Mouse (Mus musculus) liver, adult (tissue): ENCODE results near the gene Insc.

Experiments
- GATA4 ChIP-seq: IDR thresholded peaks from 2 replicates; pipeline ENCODE4 v1.6.1; 2014; ENCODE audit warnings: mild to moderate bottlenecking, low read length; ENCODE audit not compliant: insufficient replicate concordance

The Insc gene

DNA sequence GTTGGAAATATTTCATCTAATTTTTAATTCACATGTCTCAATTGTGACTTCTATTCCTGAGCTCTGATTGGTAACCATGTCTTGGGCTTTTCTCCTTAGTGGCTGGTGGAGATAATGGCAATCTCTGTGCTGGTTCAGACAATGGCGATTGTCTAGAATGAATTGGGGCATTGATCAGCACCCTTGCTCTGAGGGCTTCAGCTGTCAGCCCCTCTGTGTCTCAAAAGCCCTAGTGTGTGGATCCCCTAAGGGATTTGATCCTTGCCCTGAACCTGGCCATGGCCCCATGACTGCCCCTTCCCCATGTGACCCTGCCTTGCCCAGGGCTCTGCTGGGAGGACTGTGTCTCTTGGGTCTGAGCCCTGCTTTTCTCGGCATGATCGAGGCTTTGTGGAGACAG, 4.1 kb downstream of the Insc start:
- TF ChIP-seq GATA4, result no peak

DNA sequence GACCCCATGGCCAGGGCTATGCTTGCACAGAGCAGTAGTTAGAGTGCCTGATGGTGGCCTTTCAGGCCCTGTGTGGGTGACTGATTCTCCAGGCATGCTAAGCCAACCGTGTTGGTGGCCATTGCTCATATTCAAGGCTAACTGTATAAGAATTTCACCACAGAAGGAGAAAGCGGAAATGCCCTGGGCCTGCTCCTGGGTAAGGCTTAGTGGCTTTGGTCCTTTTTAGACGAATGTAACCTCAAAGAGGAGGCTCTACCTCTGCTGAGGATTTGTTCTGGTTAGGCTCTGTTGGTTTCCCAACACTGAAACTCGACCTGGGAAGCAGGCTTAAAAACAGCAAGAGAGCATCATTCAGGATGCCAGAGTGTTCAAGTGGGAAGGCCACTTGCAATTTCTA, 4.7 kb downstream of the Insc start:
- TF ChIP-seq GATA4, result no peak

DNA sequence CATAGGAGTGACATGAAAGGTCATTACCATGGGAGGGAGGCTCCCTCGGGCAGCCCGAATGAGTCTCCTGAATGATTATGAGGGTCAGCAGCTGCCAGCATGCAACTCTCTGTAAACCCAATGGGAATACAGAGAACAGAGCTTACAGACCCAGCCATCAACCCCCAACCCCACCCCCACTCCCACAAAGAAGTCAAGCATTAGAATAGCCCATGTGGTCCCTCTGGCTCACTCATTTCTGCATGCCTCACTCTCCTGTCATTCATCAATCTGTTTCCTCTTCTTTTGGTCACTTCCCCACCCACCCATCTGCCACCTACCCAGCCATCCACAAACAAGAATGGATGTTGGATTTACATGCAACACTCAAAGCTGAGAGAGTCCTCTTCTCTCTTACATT, 10.0 kb downstream of the Insc start:
- no peak for TF ChIP-seq GATA4

GRCm38 (mm10) chr7:114754196-114754595, 10.7 kb downstream of the Insc start:
- no peak for TF ChIP-seq GATA4

DNA sequence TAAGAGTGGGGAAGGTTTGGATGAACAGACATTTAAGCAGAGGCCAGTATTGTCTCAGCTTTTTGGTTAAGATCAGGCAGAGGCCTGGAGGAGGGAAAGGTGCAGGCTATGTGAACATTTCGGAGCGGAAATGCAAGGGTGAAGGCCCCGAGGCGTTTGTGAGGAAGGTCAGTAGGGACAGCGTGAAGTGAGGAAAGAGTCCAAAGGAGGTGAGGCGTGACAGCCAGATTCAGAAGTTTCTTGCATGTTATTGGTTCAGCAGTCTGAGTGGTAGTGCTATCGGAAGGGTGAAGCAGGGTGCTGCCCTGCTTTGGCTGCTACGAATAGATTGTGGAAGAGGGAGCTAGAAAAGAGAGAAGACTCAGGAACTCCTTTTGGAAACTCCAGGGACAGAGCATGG, 11.1 kb downstream of the Insc start:
- TF ChIP-seq GATA4, result no peak

- TF ChIP-seq GATA4, result no peak
These were observed 19.2 kb downstream of the Insc start for GRCm38 (mm10) chr7:114762660-114763059.

GRCm38 (mm10) chr7:114765273-114765672, 21.8 kb downstream of the Insc start:
- no peak for TF ChIP-seq GATA4

- no peak for TF ChIP-seq GATA4
These were observed 23.0 kb downstream of the Insc start for GRCm38 (mm10) chr7:114766523-114766922.

DNA sequence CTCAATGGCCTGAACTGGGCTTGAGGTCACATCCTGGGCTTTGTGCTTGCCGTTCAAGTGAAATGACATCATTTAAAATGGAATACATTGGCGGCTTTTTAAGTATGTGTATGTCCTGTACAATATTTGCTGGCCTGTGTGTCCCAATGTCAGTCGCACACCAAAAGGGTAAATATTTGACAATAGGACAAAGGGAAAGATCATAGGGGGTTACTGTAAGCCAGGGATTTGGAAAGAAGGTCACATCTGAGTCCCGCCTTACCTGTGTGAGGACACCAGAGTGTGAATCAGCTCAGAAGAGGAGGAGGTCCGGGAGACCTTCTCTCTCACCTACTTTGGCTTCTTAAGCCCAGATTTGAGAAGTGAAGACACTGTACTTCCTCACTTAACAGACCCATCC, 25.0 kb downstream of the Insc start:
- no peak for TF ChIP-seq GATA4

- no peak for TF ChIP-seq GATA4
These were observed 25.5 kb downstream of the Insc start for GRCm38 (mm10) chr7:114769041-114769440.

DNA sequence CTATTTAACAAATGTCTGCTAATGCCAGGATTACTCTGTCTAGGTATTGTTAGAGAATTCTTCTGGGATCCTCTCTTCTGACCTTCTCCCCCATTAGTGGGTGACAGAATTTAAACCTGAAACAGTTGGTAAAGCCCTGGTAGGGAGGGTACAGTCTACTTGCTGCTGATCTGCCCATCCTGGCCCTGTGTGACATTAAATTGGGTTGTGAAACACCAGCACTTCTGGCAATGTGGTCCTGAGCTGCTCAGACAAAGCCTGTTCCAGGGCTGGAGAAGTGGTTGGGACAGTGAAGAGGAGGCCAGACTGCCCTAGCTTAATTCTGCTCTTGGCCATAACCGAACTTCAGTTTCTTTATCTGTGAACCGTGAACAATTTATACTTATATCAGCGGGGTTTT, 27.1 kb downstream of the Insc start:
- TF ChIP-seq GATA4, result no peak

- peak; percentile 93 for TF ChIP-seq GATA4
These were observed 28.3 kb downstream of the Insc start for GRCm38 (mm10) chr7:114771801-114772200.

DNA sequence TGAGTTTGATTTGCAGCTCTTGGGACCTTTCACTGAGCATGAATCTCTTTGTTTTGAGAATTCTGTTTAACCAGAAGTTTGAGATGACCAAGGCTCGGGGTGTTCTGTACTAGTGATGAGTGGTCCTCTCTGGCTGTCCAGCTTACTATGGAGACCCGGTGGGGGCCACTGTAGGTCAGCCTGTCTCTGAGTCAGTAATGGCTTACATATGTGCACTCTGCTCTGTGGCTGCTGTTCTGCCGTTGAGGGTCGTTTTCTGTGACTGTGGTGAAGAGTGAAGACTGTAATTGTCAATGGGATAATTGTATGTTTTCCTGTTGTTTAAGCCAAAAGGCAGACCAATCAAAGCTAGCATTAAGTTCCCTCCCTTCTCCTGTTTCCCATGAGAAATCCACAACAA, 30.3 kb downstream of the Insc start:
- TF ChIP-seq GATA4, result no peak

GRCm38 (mm10) chr7:114775856-114776255, 32.4 kb downstream of the Insc start:
- TF ChIP-seq GATA4, result no peak

DNA sequence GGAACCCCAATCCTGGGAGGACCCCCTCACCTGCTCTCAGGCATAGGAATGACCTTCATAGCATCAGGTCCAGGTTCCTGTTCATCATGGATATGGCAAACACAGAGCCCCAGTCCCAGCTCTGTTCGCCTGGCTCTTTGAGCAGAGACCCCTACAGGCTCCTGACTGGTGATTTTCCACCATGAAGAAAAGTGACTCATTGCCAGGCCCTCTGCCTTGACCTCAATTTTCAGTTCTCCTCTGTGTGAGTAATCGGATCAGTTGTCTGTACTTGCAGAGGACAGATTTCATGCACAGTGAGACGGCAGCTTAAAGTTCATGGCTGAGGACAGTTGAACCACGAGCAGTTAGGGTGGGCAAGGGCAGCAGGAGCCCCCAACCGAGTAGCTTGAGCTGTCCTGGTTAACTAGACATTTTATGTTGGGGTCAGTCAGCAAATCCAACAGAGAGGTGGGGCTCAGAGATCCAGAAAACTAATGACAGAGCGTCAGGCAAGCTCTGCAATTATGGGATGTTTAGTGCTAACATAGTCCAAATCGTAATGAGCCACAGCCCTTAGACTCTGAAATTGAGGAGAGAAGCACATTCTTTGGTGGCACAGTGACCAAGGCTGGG, 34.8 kb downstream of the Insc start:
- TF ChIP-seq GATA4, result no peak

- no peak for TF ChIP-seq GATA4
These were observed 35.7 kb downstream of the Insc start for GRCm38 (mm10) chr7:114779056-114779660.

- TF ChIP-seq GATA4, result no peak
These were observed 39.8 kb downstream of the Insc start for GRCm38 (mm10) chr7:114783291-114783690.
